Mouse (Mus musculus) gonadal fat pad, adult 2 months (tissue): Measurements from ENCODE around the gene Klhdc4. TPM values are rescaled to one million over a fixed set of nuclear protein-coding genes. Genes with fewer than 3 reads are reported as not detected.

ENCODE experiments used
- DNase-seq: peaks from one replicate; pipeline ENCODE4 v3.0.0-alpha.2; 2012; ENCODE audit warnings: low read depth
- polyA plus RNA-seq: library from polyadenylated mRNA; depleted of rRNA; stranded (reverse); fragments of >200 nt; gene quantifications from 2 replicates; pipeline ENCODE4 v1.2.3, GENCODE M21; 2012

Klhdc4 gene
- polyA plus RNA-seq, 1 experiment, result 22.0 TPM

- no peak for DNase-seq
Measured at GRCm38 (mm10) chr8:121849303-121849702, 19.9 kb upstream of the Klhdc4 start.

DNA sequence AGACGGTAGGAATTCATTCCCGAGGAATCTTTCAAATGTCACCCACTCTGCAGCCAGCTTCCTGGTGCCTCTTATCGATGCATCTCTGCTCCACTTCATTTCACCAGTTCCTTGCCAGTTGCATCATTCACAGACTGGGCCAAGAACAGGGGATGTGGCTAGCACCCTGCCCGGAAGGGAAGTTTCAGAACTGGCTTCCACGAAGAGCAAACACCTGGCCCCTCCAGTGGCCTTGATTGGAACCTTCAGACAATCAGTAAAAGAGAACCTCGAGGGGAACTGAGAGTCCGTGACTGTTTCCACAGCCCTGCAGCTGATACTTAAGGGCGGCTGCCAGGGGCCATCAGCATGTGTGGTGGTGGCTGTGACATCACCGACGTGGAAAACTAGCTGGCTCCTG is 19.1 kb upstream of the Klhdc4 start:
- DNase-seq, result no peak

DNA sequence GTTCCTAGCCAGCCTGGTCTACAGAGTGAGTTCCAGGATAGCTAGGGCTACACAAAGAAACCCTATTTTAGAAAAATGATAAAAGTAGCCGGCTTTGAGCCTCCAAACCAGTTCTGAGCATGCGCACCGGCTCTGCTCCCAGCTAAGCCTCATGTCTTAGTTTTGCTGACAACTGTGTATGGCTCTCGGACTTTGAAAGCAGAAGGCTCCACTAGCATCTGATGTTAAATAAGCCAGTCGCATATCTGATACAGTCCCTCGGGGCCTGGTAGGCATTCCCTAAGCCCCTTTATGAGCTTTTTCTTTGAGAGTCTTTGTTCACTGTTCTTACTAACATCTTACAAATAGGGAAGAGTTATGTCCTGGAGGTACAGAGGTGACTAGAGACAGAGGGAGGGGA is 18.6 kb upstream of the Klhdc4 start:
- no peak for DNase-seq

- DNase-seq, result no peak
Measured at GRCm38 (mm10) chr8:121847261-121847822, 18.0 kb upstream of the Klhdc4 start.

DNA sequence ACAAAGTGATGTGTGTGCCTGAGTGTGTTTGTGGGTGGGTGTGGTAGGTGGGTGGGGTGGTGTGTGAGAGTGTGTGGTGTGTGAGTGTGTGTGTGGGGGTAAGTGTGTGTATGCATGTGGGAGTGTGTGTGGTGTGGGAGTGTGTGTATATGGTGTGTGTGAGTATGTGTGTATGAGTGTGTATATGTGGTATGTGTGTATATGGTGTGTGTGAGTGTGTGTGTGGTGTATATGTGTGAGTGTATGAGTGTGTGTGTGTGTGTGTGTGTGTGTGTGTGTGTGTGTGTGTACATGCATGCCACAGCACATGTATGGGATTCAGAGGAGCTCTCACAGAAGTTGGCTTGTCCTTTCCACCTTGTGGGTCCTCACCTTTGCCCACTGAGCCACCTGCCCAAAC is 17.4 kb upstream of the Klhdc4 start:
- no peak for DNase-seq

GRCm38 (mm10) chr8:121844765-121845164 is 15.4 kb upstream of the Klhdc4 start:
- DNase-seq, result no peak

- DNase-seq, result no peak
Measured at GRCm38 (mm10) chr8:121843184-121843733, 13.9 kb upstream of the Klhdc4 start.

DNA sequence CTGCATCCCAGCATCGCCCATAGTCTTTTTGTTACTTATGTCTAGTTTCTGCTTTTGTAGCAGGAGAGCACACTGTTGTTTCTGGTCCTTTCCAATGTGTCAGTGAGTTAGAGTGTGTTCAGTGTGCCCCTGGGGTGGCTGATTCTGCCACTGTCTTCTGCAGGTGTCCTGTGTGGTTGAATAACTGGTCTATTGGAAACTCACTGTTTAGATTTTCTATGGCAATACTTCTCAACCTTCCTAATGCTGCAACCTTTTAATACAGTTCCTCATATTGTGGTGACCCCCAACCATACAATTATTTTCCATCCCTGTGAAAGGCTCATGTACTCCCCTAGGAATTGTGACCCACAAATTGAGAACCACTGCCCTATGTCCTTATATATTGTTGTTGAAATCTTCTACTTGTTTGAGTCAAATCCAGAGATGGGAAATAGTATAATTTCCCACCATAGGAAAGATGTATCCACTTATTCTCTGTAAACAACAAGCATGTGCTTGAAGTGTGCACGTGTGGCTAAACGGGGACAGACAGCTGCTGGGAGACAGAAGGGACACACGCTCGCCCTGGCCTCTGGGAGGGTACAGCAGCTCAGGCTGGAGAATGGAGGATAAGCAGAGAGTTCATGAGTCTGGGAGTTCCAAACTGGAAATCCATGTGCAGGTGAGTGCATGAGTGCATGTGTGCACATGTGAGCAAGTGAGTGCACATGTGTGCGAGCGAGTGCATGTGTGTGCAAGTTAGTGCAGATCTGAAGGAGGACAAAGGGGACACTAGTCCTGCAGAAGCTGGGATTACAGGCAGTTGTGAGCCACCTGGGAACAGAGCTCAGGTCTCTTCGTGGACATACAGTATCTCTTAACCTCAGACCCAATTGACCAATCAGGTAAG is 12.9 kb upstream of the Klhdc4 start:
- no peak for DNase-seq

- no peak for DNase-seq
Measured at GRCm38 (mm10) chr8:121841242-121841641, 11.9 kb upstream of the Klhdc4 start.

DNA sequence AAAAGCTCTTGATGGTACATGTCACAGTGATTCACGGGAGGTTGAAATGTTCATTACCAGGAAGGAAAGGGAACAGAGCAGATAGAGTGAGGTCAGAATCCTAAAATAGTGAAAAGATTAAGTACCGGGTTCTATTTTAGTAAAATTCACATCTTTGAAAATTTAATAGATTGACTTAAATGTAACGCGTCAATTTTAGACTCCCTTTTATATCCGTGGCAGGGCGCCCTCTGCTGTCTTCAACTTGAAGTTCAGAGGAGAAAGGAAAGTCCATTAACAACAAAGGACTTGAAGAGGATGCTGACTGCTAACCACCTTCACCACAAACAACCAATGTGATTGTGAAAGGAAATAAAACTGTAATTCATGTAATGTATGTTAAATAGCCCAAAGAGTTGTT is 3.1 kb upstream of the Klhdc4 start:
- no peak for DNase-seq

- no peak for DNase-seq
Measured at GRCm38 (mm10) chr8:121832061-121832460, 2.7 kb upstream of the Klhdc4 start.

GRCm38 (mm10) chr8:121829777-121830362 is 501 bp upstream of the Klhdc4 start:
- DNase-seq, result peak; percentile 79

GRCm38 (mm10) chr8:121828376-121829023 is 869 bp downstream of the Klhdc4 start:
- DNase-seq, result no peak

GRCm38 (mm10) chr8:121827726-121828125 is 1.6 kb downstream of the Klhdc4 start:
- no peak for DNase-seq

GRCm38 (mm10) chr8:121821770-121822169 is 7.6 kb downstream of the Klhdc4 start:
- DNase-seq, result no peak

DNA sequence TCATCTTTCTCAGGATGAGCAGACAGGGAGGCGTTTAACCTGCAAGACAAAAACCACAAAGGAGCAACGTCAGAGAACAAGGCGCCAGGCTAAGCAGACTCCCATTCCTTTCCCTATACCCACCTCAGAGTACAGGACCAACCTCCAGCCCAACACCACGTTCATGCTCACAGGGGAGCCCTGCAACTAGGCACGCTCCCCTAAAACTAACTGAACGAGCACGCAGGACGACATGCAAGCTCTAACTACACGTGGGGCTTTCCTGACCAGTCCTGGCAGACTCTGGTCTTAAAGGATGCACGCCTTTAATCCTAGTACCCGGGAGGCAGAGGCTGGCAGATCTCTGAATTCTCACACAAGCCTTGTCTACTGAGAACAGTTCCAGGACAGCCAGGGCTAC is 8.0 kb downstream of the Klhdc4 start:
- no peak for DNase-seq

DNA sequence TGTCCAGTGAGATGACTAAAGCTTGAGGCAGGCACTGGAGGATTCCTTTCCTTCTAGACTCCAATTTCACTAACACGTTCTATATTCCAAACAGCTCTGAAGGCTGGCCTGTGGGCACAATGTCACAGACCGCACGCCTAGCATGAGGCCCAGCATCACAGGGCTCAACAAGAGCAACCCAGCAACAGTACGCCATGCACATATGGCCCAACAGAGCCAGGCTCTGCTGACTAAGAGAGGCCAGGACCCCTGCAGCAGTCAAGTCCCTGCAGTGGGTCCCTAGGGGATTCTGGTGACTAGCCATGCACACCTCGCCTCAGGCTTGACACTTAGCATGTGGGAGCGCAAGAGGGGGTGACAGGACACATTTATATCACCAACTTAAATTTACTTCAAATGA is 8.5 kb downstream of the Klhdc4 start:
- DNase-seq, result no peak

GRCm38 (mm10) chr8:121818226-121818625 is 11.1 kb downstream of the Klhdc4 start:
- no peak for DNase-seq

- no peak for DNase-seq
Measured at GRCm38 (mm10) chr8:121811931-121812570, 17.3 kb downstream of the Klhdc4 start.

GRCm38 (mm10) chr8:121811502-121811901 is 17.9 kb downstream of the Klhdc4 start:
- DNase-seq, result no peak

- no peak for DNase-seq
Measured at GRCm38 (mm10) chr8:121809524-121810155, 19.7 kb downstream of the Klhdc4 start.
